17 mouse cellular contexts compared by ENCODE assay signal in genomic region chr10:112973286-112974026, GRCm38 (mm10). TPM values are rescaled to one million over a fixed set of nuclear protein-coding genes. Genes with fewer than 3 reads are reported as not detected.
DNase-seq lines count a peak whose midpoint lies in the region; ATAC-seq lines count a peak whose summit lies in the region.
"Had no signal": no experiment of that assay in that cellular context is flagged by ENCODE, and none has a peak within 500 bp of the region (broad histone marks: within the 10 kb centered on the region; RNA-seq: fewer than 3 reads in every experiment).

No protein-coding gene starts in this region.

- H3K9ac ChIP-seq in liver, embryonic 12.5 days = no peak overlapping the region
- H3K9ac ChIP-seq: heart, embryonic 13.5 days; limb, embryonic 13.5 days; neural tube, embryonic 13.5 days had no signal

- WGBS in liver, embryonic 12.5 days (ENCODE audit: insufficient replicate concordance) = 25% methylated on average over 5 of the region's 5 CpGs
- WGBS in embryonic facial prominence, embryonic 10.5 days = 63% methylated on average over 5 of the region's 5 CpGs

- H3K9me3 ChIP-seq in liver, embryonic 12.5 days (replicated peaks) = 0 out of 2 replicates have a peak, but pooled peaks cover 3% of the 10 kb centered on the region
- H3K9me3 ChIP-seq in embryonic facial prominence, embryonic 10.5 days = no peaks in the 10 kb centered on the region
- H3K9me3 ChIP-seq: heart, embryonic 13.5 days; limb, embryonic 13.5 days; neural tube, embryonic 13.5 days had no signal

- H3K4me1 ChIP-seq in liver, embryonic 12.5 days = no peaks in the 10 kb centered on the region
- no peaks in the 10 kb centered on the region for H3K4me1 ChIP-seq in embryonic facial prominence, embryonic 10.5 days
- H3K4me1 ChIP-seq: limb, embryonic 13.5 days; neural tube, embryonic 13.5 days had no signal

- DNase-seq in testis, postnatal 14 days (ENCODE audit: low spot score) = peak; percentile 10
- no peak for DNase-seq in testis, postnatal 10 days (ENCODE audit: low spot score)
- DNase-seq in adrenal gland, postnatal 25 days = peak; percentile 31
- DNase-seq in right cerebral cortex, postnatal 4 days = no peak
- DNase-seq in thymus, postnatal 10 days (ENCODE audit: low spot score in 2 of 2) = no peak
- no peak for DNase-seq in embryonic facial prominence, embryonic 10.5 days (ENCODE audit: low spot score)
- DNase-seq: cerebellum, adult 8-10 months; lung, postnatal 10 days; thymus, adult 18-20 months had no signal

- H3K27ac ChIP-seq in liver, embryonic 12.5 days = no peak overlapping the region
- no peak overlapping the region for H3K27ac ChIP-seq in embryonic facial prominence, embryonic 10.5 days (replicated peaks)
- H3K27ac ChIP-seq: heart, embryonic 13.5 days; left cerebral cortex, adult 2 months; limb, embryonic 13.5 days; neural tube, embryonic 13.5 days had no signal

- no peaks in the 10 kb centered on the region for H3K36me3 ChIP-seq in liver, embryonic 12.5 days
- no peaks in the 10 kb centered on the region for H3K36me3 ChIP-seq in embryonic facial prominence, embryonic 10.5 days (replicated peaks)
- H3K36me3 ChIP-seq: heart, embryonic 13.5 days; limb, embryonic 13.5 days; neural tube, embryonic 13.5 days had no signal

- no peak overlapping the region for H3K4me3 ChIP-seq in liver, embryonic 12.5 days
- H3K4me3 ChIP-seq in embryonic facial prominence, embryonic 10.5 days = no peak overlapping the region
- H3K4me3 ChIP-seq: heart, embryonic 13.5 days; left cerebral cortex, adult 2 months; limb, embryonic 13.5 days; neural tube, embryonic 13.5 days had no signal

- peak; percentile 70 for ATAC-seq in liver, embryonic 12.5 days
- ATAC-seq: forebrain, embryonic 14.5 days; inflammation-experienced regulatory T-cells, adult 6 months; Patski had no signal

- no peaks in the 10 kb centered on the region for H3K27me3 ChIP-seq in liver, embryonic 12.5 days (replicated peaks)
- H3K27me3 ChIP-seq in embryonic facial prominence, embryonic 10.5 days (replicated peaks; ENCODE audit: low read depth, poor library complexity, severe bottlenecking) = no peaks in the 10 kb centered on the region
- H3K27me3 ChIP-seq: heart, embryonic 13.5 days; limb, embryonic 13.5 days; neural tube, embryonic 13.5 days; Patski had no signal

- no peak overlapping the region for H3K4me2 ChIP-seq in liver, embryonic 12.5 days
- H3K4me2 ChIP-seq: heart, embryonic 13.5 days; limb, embryonic 13.5 days; neural tube, embryonic 13.5 days had no signal

RNA-seq across cellular contexts. Expression of gene Atxn7l3b, which starts 44.7 kb away (rescaled TPM):
- 96.7 and 112 TPM in 2 replicates for total RNA-seq in adrenal gland, postnatal 25 days (2021)
- polyA plus RNA-seq in liver, embryonic 12.5 days (2016; fragmentation: Nextera tagmentation; extraction: Ambion mirVana) = 69.1 and 76.4 TPM in 2 replicates
- 195 and 217 TPM in 2 replicates for polyA plus RNA-seq in embryonic facial prominence, embryonic 10.5 days (2016; fragmentation: Nextera tagmentation; extraction: Ambion mirVana)

Comparison
In these comparisons a context has a peak if more than half of its experiments do, and no peak if none do; other contexts are left out.
1. DNase-seq: peak in testis, postnatal 14 days (single experiment) and adrenal gland, postnatal 25 days (single experiment); none in testis, postnatal 10 days (single experiment), right cerebral cortex, postnatal 4 days (single experiment), thymus, postnatal 10 days (0 of 2) and embryonic facial prominence, embryonic 10.5 days (single experiment).